Mouse (Mus musculus): ENCODE results near the gene Rbm12. TPM values are rescaled to one million over a fixed set of nuclear protein-coding genes. Genes with fewer than 3 reads are reported as not detected.
A peak's percentile ranks its signal among the peaks of the same experiment; 100 is the strongest.

Rbm12 gene
- 27.7 and 27.8 TPM in 2 replicates for polyA plus RNA-seq (2015; fragmentation: Nextera tagmentation; extraction: Ambion mirVana)

- peak; percentile 91 for ATAC-seq (ENCODE audit: low read depth)
- Histone ChIP-seq H3K4me1 (replicated peaks) (peaks cover 36% of the 10 kb centered on the region), H3K27me3 (no peaks in the 10 kb centered on the region), H3K4me3 (peak within 1 kb of the TSS; percentile 98), H3K4me2 (peak within 1 kb of the TSS; percentile 85), H3K9ac (peak within 1 kb of the TSS; percentile 92), H3K9me3 (no peaks in the 10 kb centered on the region), H3K36me3 (no peaks in the 10 kb centered on the region), H3K27ac (replicated peaks) (peak within 1 kb of the TSS; percentile 94)
- 1% methylated on average over 73 of the region's 74 CpGs for WGBS
Observed at GRCm38 (mm10) chr2:156111358-156112079, at the start of gene Rbm12, which contains the start of gene Cpne1. Gene Rbm12 (minus strand): TSS chr2:156111978. Gene Cpne1 (minus strand): TSS chr2:156111965.

GRCm38 (mm10) chr2:156151538-156151937 lies 39.8 kb upstream of the Rbm12 start:
- no peak for ATAC-seq (ENCODE audit: low read depth)
- Histone ChIP-seq H3K4me2 (no peak overlapping the region), H3K27me3 (no peaks in the 10 kb centered on the region), H3K36me3 (peaks cover 70% of the 10 kb centered on the region), H3K9me3 (no peaks in the 10 kb centered on the region), H3K4me1 (replicated peaks) (0 out of 2 replicates have a peak, but pooled peaks cover 4% of the 10 kb centered on the region), H3K9ac (no peak overlapping the region), H3K4me3 (no peak overlapping the region), H3K27ac (replicated peaks) (no peak overlapping the region)

DNA sequence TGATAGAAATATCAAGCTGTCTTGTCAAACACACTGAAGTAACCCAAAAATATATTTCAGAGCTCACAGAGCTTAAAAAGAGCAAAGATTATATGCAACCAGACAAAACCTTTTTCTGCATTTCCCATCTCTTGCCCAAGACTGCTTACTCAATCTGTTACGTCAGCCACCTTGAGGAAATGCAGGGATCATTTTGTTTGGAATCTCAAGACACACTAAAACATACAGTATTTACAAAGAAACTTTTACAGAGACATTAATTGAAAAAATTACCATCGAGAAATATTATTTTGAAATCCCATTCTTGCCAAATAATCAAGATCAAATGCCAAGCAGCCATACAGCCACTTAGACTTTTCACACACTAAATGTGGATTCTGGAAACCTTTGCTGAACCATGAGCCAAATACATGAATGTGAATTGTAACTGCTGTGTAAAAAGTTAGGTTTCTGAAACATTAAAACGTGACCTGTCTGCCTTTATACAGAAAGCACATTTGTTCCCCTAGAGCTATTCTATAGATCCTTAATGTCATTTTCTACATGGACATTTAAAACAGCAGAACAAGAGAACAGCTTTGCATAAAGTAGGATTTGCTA lies 35.6 kb upstream of the Rbm12 start:
- H3K9me3 ChIP-seq = no peaks in the 10 kb centered on the region
- no peak overlapping the region for H3K9ac ChIP-seq
- no peak for ATAC-seq (ENCODE audit: low read depth)
- H3K4me3 ChIP-seq = no peak overlapping the region
- H3K4me1 ChIP-seq (replicated peaks) = peaks cover 27% of the 10 kb centered on the region
- no peak overlapping the region for H3K27ac ChIP-seq (replicated peaks)
- H3K27me3 ChIP-seq = no peaks in the 10 kb centered on the region
- H3K4me2 ChIP-seq = no peak overlapping the region
- WGBS = 91% methylated on average over 3 of the region's 3 CpGs
- peaks cover 50% of the 10 kb centered on the region for H3K36me3 ChIP-seq

DNA sequence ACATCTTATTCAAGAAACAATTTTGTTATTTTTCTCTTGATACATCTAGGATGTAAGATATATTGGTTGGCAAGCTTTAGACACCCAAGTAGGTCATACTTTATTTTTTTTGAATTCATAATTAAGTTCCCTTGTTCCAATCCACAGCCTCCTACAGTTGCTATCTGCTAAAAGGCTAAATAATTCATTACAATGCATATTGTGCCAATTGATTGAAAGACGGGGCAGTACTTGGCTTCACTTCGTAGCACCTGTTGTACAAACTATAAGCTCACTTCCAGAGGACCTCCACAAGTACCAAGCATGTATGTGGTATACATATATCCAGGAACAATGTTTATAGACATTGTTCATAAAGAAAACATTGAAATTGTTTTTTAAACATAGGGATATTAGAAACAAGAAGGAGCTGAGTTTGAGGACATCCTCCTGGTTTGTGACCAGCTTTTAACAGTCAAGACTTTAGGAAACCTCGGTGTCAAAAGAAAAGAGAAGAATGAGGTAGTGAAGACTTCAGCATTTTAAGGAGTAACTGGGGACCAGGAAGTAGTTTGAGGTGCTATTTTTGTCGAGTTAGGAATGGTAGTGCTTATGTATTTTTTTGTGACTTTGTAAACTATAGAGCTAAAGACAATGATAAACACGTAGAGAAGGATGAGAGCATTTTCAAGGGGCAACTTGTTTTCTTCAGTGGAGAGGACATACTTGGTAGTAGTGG lies 34.7 kb upstream of the Rbm12 start:
- Histone ChIP-seq H3K9ac (no peak overlapping the region), H3K4me1 (replicated peaks) (peaks cover 27% of the 10 kb centered on the region), H3K36me3 (peaks cover 47% of the 10 kb centered on the region), H3K4me2 (no peak overlapping the region), H3K27ac (replicated peaks) (no peak overlapping the region), H3K9me3 (no peaks in the 10 kb centered on the region), H3K4me3 (no peak overlapping the region), H3K27me3 (no peaks in the 10 kb centered on the region)
- ATAC-seq (ENCODE audit: low read depth) = no peak
- 67% methylated on average over 5 of the region's 5 CpGs for WGBS

GRCm38 (mm10) chr2:156145486-156146130 lies 33.8 kb upstream of the Rbm12 start:
- no peaks in the 10 kb centered on the region for H3K27me3 ChIP-seq
- H3K4me1 ChIP-seq (replicated peaks) = peaks cover 27% of the 10 kb centered on the region
- WGBS = 61% methylated on average over 11 of the region's 11 CpGs
- H3K27ac ChIP-seq (replicated peaks) = no peak overlapping the region
- ATAC-seq (ENCODE audit: low read depth) = no peak
- H3K4me3 ChIP-seq = peak overlapping the region; percentile 89; the same call in 1 of the 2 replicates
- H3K4me2 ChIP-seq = peak overlapping the region; percentile 68
- 0 out of 2 replicates have a peak overlapping the region, but pooled peaks have one; percentile 89 for H3K9ac ChIP-seq
- no peaks in the 10 kb centered on the region for H3K9me3 ChIP-seq
- peaks cover 41% of the 10 kb centered on the region for H3K36me3 ChIP-seq

GRCm38 (mm10) chr2:156143953-156144724 lies 32.4 kb upstream of the Rbm12 start, which contains the start of the genes Romo1 and Nfs1:
Gene Romo1 (plus strand): TSS chr2:156144039.
Gene Nfs1 (minus strand): TSS chr2:156144186.
- no peaks in the 10 kb centered on the region for H3K9me3 ChIP-seq
- WGBS = under 1% methylated on average over 70 of the region's 70 CpGs
- peak; percentile 98 for ATAC-seq (ENCODE audit: low read depth)

GRCm38 (mm10) chr2:156143367-156143766 lies 31.6 kb upstream of the Rbm12 start:
- Histone ChIP-seq H3K4me2 (peak overlapping the region; percentile 68), H3K27me3 (no peaks in the 10 kb centered on the region), H3K4me1 (replicated peaks) (peaks cover 27% of the 10 kb centered on the region), H3K36me3 (peaks cover 21% of the 10 kb centered on the region), H3K9me3 (no peaks in the 10 kb centered on the region), H3K9ac (peak overlapping the region; percentile 89), H3K4me3 (peak overlapping the region; percentile 89), H3K27ac (replicated peaks) (peak overlapping the region; percentile 96)
- no peak for ATAC-seq (ENCODE audit: low read depth)
- WGBS = 1% methylated on average over 16 of the region's 16 CpGs

More at GRCm38 (mm10) chr2:156143953-156144724, 32.4 kb upstream of the Rbm12 start, which contains the start of the genes Romo1 and Nfs1:
- Histone ChIP-seq H3K27me3 (no peaks in the 10 kb centered on the region), H3K4me2 (peak within 1 kb of the TSS; percentile 68), H3K9ac (peak within 1 kb of the TSS; percentile 89), H3K4me3 (peak within 1 kb of the TSS; percentile 89), H3K4me1 (replicated peaks) (peaks cover 27% of the 10 kb centered on the region), H3K36me3 (peaks cover 28% of the 10 kb centered on the region), H3K27ac (replicated peaks) (peak within 1 kb of the TSS; percentile 96)

DNA sequence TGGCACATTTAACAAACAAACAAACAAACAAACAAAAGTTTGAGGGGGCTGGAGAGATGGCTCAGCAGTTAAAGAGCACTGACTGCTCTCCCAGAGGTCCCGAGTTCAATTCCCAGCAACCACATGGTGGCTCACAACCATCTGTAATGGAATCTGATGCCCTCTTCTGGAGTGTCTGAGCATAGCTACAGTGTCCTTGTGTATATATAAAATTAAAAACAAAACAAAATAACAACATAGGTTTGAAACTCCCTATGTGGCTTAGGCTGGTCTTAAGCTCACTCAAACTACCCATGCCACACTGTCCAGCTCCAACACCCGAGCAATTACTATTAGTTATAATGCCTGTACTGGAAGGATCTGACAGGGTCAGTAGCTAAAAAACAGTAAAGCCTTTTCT lies 31.0 kb upstream of the Rbm12 start:
- peak overlapping the region; percentile 89 for H3K9ac ChIP-seq
- peak overlapping the region; percentile 68 for H3K4me2 ChIP-seq
- no peaks in the 10 kb centered on the region for H3K9me3 ChIP-seq
- peaks cover 15% of the 10 kb centered on the region for H3K36me3 ChIP-seq
- H3K4me3 ChIP-seq = peak overlapping the region; percentile 89
- no peak for ATAC-seq (ENCODE audit: low read depth)
- peak overlapping the region; percentile 96; the same call in 1 of the 2 replicates for H3K27ac ChIP-seq (replicated peaks)
- H3K4me1 ChIP-seq (replicated peaks) = peaks cover 27% of the 10 kb centered on the region
- 81% methylated on average over 2 of the region's 2 CpGs for WGBS
- H3K27me3 ChIP-seq = no peaks in the 10 kb centered on the region

DNA sequence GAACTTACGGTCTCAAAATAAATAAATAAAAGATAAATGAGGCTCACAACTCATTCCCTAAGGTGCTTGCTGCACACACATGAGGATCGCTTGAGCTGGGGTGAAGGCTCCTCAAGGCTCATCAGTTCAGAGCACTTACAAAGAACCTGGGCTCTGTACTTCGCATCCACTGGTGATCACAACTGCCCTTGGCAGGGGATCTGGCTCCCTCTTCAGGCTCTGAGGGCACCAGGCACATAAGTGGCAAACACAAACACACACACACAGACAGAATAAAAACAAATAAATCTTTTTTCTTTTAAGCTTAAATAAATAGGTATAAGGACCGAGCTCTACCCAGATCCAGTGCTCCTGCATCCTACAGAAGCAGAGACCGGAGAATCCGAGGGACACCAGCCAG lies 23.9 kb upstream of the Rbm12 start:
- no peaks in the 10 kb centered on the region for H3K27me3 ChIP-seq
- no peaks in the 10 kb centered on the region for H3K4me1 ChIP-seq (replicated peaks)
- 90% methylated on average over 6 of the region's 6 CpGs for WGBS
- no peak overlapping the region for H3K4me2 ChIP-seq
- ATAC-seq (ENCODE audit: low read depth) = no peak
- H3K9me3 ChIP-seq = no peaks in the 10 kb centered on the region
- H3K4me3 ChIP-seq = no peak overlapping the region
- H3K36me3 ChIP-seq = peaks cover 28% of the 10 kb centered on the region
- no peak overlapping the region for H3K9ac ChIP-seq
- H3K27ac ChIP-seq (replicated peaks) = no peak overlapping the region

DNA sequence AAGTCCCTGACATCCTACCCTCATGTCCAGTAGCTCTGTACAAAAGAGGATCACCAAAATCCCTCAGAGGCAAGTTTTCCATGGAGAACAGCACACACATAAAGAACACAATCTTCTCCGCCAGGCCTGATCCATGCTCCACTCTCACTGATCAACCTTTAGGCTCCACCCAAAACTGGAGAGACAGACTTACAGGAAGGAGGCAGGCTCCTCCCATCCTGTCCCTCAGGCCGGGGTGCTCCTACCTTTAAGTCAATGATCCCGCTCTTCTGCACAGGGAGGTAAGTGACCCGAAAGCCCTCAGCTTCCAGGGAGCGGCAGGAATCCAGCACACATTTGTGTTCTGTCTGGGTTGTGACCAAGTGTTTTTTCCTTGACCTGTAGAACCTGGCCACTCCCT lies 22.4 kb upstream of the Rbm12 start:
- peaks cover 28% of the 10 kb centered on the region for H3K36me3 ChIP-seq
- H3K27me3 ChIP-seq = no peaks in the 10 kb centered on the region
- H3K4me3 ChIP-seq = no peak overlapping the region
- no peak overlapping the region for H3K4me2 ChIP-seq
- H3K9ac ChIP-seq = no peak overlapping the region
- 92% methylated on average over 5 of the region's 5 CpGs for WGBS
- H3K27ac ChIP-seq (replicated peaks) = no peak overlapping the region
- no peaks in the 10 kb centered on the region for H3K9me3 ChIP-seq
- H3K4me1 ChIP-seq (replicated peaks) = no peaks in the 10 kb centered on the region
- no peak for ATAC-seq (ENCODE audit: low read depth)

GRCm38 (mm10) chr2:156126992-156127391 lies 15.2 kb upstream of the Rbm12 start, which contains the start of gene Gm28036:
Gene Gm28036 (minus strand): TSS chr2:156127092.
- WGBS = 97% methylated on average over 5 of the region's 5 CpGs
- no peaks in the 10 kb centered on the region for H3K9me3 ChIP-seq
- H3K27me3 ChIP-seq = no peaks in the 10 kb centered on the region
- H3K4me1 ChIP-seq (replicated peaks) = no peaks in the 10 kb centered on the region
- no peak within 1 kb of the TSS for H3K4me3 ChIP-seq
- peaks cover 45% of the 10 kb centered on the region for H3K36me3 ChIP-seq
- no peak within 1 kb of the TSS for H3K27ac ChIP-seq (replicated peaks)
- no peak for ATAC-seq (ENCODE audit: low read depth)
- no peak within 1 kb of the TSS for H3K9ac ChIP-seq
- no peak within 1 kb of the TSS for H3K4me2 ChIP-seq

Measured in neural tube, embryonic 13.5 days (tissue).